Mouse (Mus musculus): Measurements from ENCODE around the gene Eid3.

DNA sequence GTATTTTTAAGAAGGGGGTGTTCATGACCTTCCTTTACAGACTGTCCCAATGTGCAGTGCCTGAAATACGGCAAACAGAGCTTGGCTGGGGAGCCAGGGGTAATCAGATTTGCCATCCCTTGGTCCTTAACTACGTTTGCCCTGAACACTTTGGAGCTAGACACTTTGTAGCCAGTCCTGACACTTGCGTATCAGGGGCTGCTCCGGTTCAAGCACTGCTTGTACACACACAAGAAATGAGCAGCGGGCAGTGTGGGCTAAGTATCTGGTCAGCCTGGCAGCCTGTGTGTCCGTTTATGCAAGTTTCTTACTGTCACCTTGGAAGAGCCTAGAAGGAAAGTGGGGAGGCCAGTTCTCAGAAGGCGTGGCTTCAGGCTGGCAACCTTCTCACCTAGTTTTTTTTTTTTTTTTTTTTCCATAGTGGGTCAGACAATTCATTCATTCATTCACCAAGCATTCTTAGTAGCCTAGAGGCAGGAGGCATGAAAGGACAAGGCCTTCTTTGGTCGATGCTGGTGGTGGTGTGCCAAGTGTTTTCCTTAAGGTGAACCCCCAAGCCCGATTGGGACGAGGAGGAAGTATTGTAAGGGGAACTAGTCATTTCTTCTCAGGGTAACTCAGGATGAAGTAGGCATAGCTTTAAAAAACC is 8.3 kb upstream of the Eid3 start:
- TF ChIP-seq POLR2A (IDR thresholded peaks at IDR 0.05; ENCODE audit: extremely low read depth, insufficient read depth, low read length) (no peak), CTCF (IDR thresholded peaks at IDR 0.05; ENCODE audit: low read depth, low read length) (no peak)
